Mouse (Mus musculus) kidney, embryonic 15.5 days (tissue): ENCODE measurements around the gene Nadk2. TPM values are rescaled to one million over a fixed set of nuclear protein-coding genes. Genes with fewer than 3 reads are reported as not detected.
A peak's percentile ranks its signal among the peaks of the same experiment; 100 is the strongest.

Experiments used
- ATAC-seq: fragments of 200-750 bp; cut with Nextera tagmentation; replicated peaks from 2 replicates; pipeline ENCODE4 v1.8.0; 2017; ENCODE audit warnings: moderate TSS enrichment; ENCODE audit not compliant: low FRiP score
- H3K27ac ChIP-seq: fragments of 300-500 bp; sonication (generic); 2 replicates; pipeline ENCODE4 v1.5.1; 2015; ENCODE audit warnings: mild to moderate bottlenecking, inconsistent platforms
- H3K27me3 ChIP-seq: fragments of 300-500 bp; sonication (generic); 2 replicates; pipeline ENCODE4 v1.6.1; 2015; ENCODE audit warnings: inconsistent platforms
- H3K36me3 ChIP-seq: fragments of 300-500 bp; sonication (generic); 2 replicates; pipeline ENCODE4 v1.6.1; 2015; ENCODE audit warnings: inconsistent platforms
- H3K4me1 ChIP-seq: fragments of 300-500 bp; sonication (generic); 2 replicates; pipeline ENCODE4 v1.6.1; 2015; ENCODE audit warnings: inconsistent platforms
- H3K4me2 ChIP-seq: fragments of 300-500 bp; sonication (generic); 2 replicates; pipeline ENCODE4 v1.6.1; 2015; ENCODE audit warnings: moderate library complexity, mild to moderate bottlenecking, inconsistent platforms
- H3K4me3 ChIP-seq: fragments of 300-500 bp; sonication (generic); replicated peaks from 2 replicates; pipeline ENCODE4 v1.5.1; 2015; ENCODE audit warnings: mild to moderate bottlenecking, inconsistent platforms
- H3K9ac ChIP-seq: fragments of 300-500 bp; sonication (generic); 2 replicates; pipeline ENCODE4 v1.6.1; 2015; ENCODE audit warnings: mild to moderate bottlenecking, inconsistent platforms
- H3K9me3 ChIP-seq: fragments of 300-500 bp; sonication (generic); replicated peaks from 2 replicates; pipeline ENCODE4 v1.6.1; 2016; ENCODE audit warnings: inconsistent platforms
- WGBS: fragments of 180-500 bp; shearing (Covaris S2); methylation state at CpG from one replicate; pipeline ENCODE4 v1.1.7; 2015; ENCODE audit warnings: mixed read lengths; 5-methylcytosine and 5-hydroxymethylcytosine counted together
- polyA plus RNA-seq: library from polyadenylated mRNA; unstranded; fragments of >200 nt; fragmentation: Nextera tagmentation; extraction: Ambion mirVana; gene quantifications from 2 replicates; pipeline ENCODE4 v1.2.1, GENCODE M21; 2015

The Nadk2 gene
- polyA plus RNA-seq, 1 experiment from 2014 or later = 27.0 TPM

DNA sequence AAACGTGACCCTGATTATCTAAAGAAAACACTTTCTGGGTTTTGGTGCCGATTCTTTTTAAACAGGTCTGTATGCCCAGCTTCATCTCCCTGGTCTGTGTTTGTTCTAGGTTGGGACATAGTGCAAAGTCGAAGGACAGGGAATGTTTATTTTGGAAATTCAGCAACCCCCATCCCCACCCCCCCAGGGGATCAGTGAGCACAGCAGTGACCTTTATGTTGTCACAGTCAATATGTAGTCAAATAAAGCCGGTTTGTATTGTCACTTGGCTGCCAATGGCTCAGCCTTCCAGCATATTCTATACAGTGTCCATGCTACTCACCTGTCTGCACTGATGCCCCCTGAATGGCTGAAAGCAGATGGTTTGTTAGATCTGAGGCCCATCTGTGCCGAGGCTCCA is 43.5 kb downstream of the Nadk2 start:
- Histone ChIP-seq H3K4me3 (no peak overlapping the region), H3K36me3 (peaks cover 91% of the 10 kb centered on the region), H3K27me3 (no peaks in the 10 kb centered on the region), H3K9ac (no peak overlapping the region), H3K27ac (no peak overlapping the region), H3K4me1 (no peaks in the 10 kb centered on the region), H3K4me2 (no peak overlapping the region), H3K9me3 (no peaks in the 10 kb centered on the region)
- 67% methylated on average over 5 of the region's 5 CpGs for WGBS
- ATAC-seq = 0 out of 2 replicates have a peak, but pooled peaks have one; percentile 9

DNA sequence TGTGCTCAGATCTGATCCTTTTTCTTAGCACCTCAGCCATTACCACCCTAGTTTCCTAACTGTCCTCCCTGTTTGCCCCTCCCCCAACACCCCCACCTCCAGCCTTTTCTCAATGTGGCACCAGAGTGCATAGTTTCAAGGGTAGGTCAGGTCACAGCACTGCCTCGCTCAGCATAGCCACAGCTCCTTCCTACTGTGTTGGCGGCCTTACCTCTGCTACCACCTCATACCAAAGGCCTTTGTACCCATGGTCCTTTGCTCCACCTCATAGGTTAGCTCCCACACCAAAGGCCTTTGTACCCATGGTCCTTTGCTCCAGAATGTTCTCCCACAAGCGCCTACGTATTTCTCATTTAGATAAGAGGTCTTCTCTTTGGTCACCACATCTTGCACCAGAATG is 47.8 kb downstream of the Nadk2 start:
- H3K9me3 ChIP-seq = no peaks in the 10 kb centered on the region
- H3K9ac ChIP-seq = no peak overlapping the region
- no peaks in the 10 kb centered on the region for H3K4me1 ChIP-seq
- H3K27me3 ChIP-seq = no peaks in the 10 kb centered on the region
- WGBS = 89% methylated on average over 4 of the region's 4 CpGs
- ATAC-seq = no peak
- H3K36me3 ChIP-seq = peaks cover 99% of the 10 kb centered on the region
- no peak overlapping the region for H3K27ac ChIP-seq
- no peak overlapping the region for H3K4me3 ChIP-seq
- no peak overlapping the region for H3K4me2 ChIP-seq

DNA sequence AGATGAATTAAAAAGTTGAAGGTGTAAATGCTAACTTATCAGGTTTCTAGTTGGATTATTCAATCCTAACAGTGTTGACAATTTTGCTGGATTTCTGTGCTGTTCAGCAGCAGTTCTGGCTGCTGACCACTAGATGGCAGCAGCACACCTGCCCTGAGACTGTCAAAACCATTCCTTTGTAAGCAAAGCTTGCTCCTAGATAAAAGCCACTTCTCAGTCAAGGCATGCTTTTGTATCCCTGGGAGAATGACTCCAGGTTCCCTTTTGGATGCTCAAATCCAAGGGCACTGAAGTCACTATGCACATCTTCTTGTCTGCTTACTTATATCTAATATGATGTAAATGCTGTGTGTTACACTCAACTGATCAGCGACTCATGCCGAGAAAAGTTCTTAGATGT is 49.0 kb downstream of the Nadk2 start:
- no peaks in the 10 kb centered on the region for H3K4me1 ChIP-seq
- no peaks in the 10 kb centered on the region for H3K27me3 ChIP-seq
- no peak overlapping the region for H3K4me3 ChIP-seq
- peaks cover 99% of the 10 kb centered on the region for H3K36me3 ChIP-seq
- 95% methylated on average over 2 of the region's 2 CpGs for WGBS
- no peak overlapping the region for H3K9ac ChIP-seq
- H3K9me3 ChIP-seq = no peaks in the 10 kb centered on the region
- no peak overlapping the region for H3K27ac ChIP-seq
- no peak for ATAC-seq
- no peak overlapping the region for H3K4me2 ChIP-seq

DNA sequence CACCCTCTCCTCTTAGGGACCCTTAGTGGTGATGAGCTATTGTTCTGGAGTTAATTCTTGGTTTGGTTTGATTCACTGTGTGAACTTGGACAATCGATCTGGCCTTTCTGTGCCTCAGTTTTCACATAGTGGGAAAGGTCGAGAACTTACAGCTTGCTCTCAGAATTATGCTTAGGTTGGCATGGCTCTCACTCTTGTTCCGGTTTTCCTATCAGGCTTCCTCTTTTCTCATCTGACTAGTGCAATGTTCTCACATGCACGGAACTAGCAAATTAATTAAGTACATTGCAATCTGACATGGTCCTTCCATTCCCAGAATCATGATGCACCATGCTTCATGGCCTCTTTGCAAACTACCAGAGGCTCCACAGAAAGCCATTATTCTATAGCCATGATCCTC is 51.9 kb downstream of the Nadk2 start:
- H3K36me3 ChIP-seq = peaks cover 91% of the 10 kb centered on the region
- no peak overlapping the region for H3K27ac ChIP-seq
- no peaks in the 10 kb centered on the region for H3K4me1 ChIP-seq
- H3K4me3 ChIP-seq = no peak overlapping the region
- no peaks in the 10 kb centered on the region for H3K9me3 ChIP-seq
- no peaks in the 10 kb centered on the region for H3K27me3 ChIP-seq
- H3K9ac ChIP-seq = no peak overlapping the region
- H3K4me2 ChIP-seq = no peak overlapping the region
- ATAC-seq = no peak
- WGBS = 90% methylated on average over 4 of the region's 4 CpGs

DNA sequence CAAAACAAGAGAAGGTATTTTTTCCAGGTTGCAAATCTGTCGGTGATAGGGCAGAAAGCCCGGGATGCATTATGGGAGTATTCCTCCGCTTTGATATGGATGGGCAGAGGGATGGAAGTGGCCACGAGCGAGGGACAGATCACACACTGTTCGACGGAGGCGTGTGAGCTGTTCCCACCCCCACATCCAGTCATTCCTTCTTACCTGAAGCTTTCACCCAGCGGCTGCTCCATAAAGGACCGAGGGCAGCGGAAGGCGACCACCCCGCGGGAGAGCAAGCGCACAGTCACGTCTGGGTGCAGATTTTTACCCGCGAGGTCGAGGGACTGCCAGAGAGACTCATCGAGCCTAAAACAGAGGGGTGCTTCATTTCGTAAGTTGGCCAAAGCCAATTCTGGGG is 53.8 kb downstream of the Nadk2 start:
- no peak for ATAC-seq
- WGBS = 92% methylated on average over 21 of the region's 21 CpGs
- Histone ChIP-seq H3K4me2 (no peak overlapping the region), H3K9ac (no peak overlapping the region), H3K36me3 (peaks cover 87% of the 10 kb centered on the region), H3K9me3 (no peaks in the 10 kb centered on the region), H3K4me3 (no peak overlapping the region), H3K4me1 (no peaks in the 10 kb centered on the region), H3K27ac (no peak overlapping the region), H3K27me3 (no peaks in the 10 kb centered on the region)

DNA sequence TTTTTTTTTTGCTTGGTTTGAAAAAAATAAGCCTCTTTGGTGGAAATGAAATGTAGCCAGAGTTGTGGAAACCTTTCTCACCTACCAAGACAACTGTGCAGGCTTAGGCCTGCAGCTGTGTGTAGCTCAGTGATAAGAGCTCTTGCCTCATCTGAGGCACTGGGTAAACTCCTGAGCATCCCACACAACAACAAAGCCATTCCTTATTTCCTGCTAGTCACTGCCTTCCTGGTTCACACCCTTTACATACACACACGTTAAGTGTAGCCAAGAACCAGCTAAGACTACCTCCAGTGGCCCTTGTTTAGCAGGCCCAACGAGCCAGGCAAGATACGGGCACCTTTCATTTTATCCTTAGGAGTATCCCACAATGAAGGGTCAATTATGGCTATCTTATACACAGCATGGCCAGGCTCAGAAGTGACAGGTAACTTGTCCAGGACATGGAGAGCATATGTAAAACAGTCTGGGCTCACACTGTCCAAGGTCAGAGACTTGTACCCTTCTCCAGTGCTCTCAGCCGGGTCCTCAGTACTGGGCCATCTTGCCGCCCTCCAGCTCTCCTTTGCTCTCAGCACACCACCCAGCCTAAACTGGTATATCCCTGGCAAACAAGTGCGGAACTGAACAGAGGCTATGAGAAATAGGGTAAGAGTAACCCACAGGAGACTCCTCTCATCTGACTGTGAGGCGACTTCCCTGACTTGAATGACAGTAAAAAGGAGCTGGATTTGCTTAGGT is 56.2 kb downstream of the Nadk2 start:
- Histone ChIP-seq H3K27ac (no peak overlapping the region), H3K36me3 (peaks cover 82% of the 10 kb centered on the region), H3K27me3 (no peaks in the 10 kb centered on the region), H3K9me3 (no peaks in the 10 kb centered on the region), H3K4me2 (no peak overlapping the region), H3K4me1 (0 out of 2 replicates have a peak, but pooled peaks cover 2% of the 10 kb centered on the region), H3K4me3 (no peak overlapping the region), H3K9ac (no peak overlapping the region)
- 88% methylated on average over 7 of the region's 7 CpGs for WGBS
- no peak for ATAC-seq

DNA sequence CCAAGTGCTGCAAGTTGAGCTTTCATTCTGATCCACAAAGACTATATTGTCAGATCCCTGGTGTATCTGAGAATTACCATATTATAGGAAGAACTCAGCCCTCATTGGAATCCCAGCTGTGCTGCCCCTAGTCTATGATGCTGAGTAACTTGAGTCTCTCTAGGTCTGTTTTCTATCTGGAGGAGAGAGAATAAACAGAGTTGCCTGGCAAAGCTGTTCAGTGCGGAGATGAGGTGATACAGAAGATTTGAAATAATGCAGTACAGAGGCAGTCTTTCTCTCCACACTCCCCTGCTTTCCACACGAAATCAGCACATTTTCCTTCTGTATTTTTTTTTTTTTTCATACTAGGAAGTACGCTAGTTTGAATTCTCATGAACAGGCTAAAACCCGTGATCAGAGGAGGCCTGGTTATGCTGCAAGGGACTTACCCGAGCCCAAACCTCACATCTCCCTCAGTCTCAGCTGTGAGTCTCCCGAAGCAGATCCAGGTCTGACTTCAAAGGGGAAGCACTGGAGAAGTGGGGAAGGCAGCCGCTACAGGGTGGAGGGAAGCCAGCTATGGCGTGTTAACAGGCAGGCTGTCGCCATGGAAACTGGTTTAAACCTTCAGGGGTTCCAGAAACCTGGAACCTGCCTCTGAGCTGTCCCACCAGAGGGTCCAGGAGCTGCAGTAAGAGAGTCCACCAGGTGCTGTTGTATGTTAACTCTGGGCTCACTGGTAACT is 59.9 kb downstream of the Nadk2 start:
- no peak; the same call in 1 of the 2 replicates for ATAC-seq
- peaks cover 80% of the 10 kb centered on the region for H3K36me3 ChIP-seq
- no peaks in the 10 kb centered on the region for H3K9me3 ChIP-seq
- H3K4me1 ChIP-seq = peaks cover 15% of the 10 kb centered on the region; the same call in 1 of the 2 replicates
- no peaks in the 10 kb centered on the region for H3K27me3 ChIP-seq
- H3K4me2 ChIP-seq = no peak overlapping the region
- WGBS = 77% methylated on average over 9 of the region's 9 CpGs
- peak overlapping the region; percentile 3; the same call in 1 of the 2 replicates for H3K27ac ChIP-seq
- H3K4me3 ChIP-seq = no peak overlapping the region
- H3K9ac ChIP-seq = no peak overlapping the region

DNA sequence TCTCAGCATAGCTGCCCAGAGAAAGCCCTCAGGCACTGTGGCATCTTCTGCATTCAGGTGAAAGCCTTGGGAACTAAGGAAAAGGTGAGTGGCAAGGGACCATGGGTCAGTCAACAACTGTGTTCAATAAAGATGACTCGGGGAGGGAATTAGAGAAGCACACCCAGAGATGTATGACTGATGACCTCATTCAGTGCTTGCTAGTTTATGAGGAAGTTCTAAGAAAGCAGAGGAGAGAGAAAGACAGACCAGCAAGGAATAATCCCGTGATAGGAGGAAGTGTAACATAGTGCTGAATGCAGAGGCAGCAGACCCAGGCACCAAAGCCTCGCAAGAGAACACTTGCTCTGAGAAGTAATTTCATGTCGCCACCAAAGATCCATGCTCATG is 60.4 kb downstream of the Nadk2 start:
- ATAC-seq = no peak; the same call in 1 of the 2 replicates
- peaks cover 15% of the 10 kb centered on the region; the same call in 1 of the 2 replicates for H3K4me1 ChIP-seq
- 76% methylated on average over 4 of the region's 4 CpGs for WGBS
- H3K9ac ChIP-seq = no peak overlapping the region
- peaks cover 80% of the 10 kb centered on the region for H3K36me3 ChIP-seq
- H3K4me3 ChIP-seq = no peak overlapping the region
- peak overlapping the region; percentile 3; the same call in 1 of the 2 replicates for H3K27ac ChIP-seq
- no peaks in the 10 kb centered on the region for H3K9me3 ChIP-seq
- H3K27me3 ChIP-seq = no peaks in the 10 kb centered on the region
- no peak overlapping the region for H3K4me2 ChIP-seq

DNA sequence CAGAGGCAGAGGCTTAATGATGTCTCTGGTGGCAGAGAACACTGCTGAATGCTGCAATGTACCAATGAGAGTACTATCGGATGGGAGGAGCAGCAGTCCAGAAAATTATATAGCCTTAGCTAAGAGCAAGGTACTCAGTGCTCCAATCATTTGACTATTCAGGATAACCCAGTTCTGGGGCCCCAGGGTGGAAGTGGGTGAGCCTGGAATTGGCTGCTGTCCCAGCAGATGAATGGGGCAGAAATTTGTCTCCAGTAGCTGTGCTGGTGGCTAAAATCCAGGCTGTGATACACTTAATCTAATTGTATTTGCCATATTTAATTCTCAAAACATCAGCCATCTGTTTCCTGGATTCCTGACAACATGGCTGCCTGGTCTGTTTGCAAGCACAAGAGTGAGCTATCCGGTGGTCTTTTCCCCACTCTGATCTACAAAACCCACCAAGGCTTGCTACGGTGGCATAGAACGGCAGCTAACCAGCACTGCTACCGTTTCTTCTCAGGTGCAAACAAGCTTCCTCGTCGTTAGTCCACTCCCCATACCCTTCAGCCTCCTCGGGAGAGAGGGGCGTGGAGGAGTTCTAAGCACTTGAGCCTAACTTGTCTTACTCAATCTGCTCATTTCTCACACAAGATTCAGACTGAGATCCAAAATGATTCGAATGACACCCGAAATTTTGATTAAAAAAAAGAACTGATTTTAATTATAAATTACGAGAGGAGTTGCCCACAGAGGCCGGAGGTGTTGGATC is 61.8 kb downstream of the Nadk2 start:
- Histone ChIP-seq H3K27me3 (no peaks in the 10 kb centered on the region), H3K4me2 (no peak overlapping the region), H3K9ac (no peak overlapping the region), H3K9me3 (no peaks in the 10 kb centered on the region), H3K27ac (no peak overlapping the region), H3K36me3 (peaks cover 81% of the 10 kb centered on the region), H3K4me1 (peaks cover 16% of the 10 kb centered on the region; the same call in 1 of the 2 replicates), H3K4me3 (no peak overlapping the region)
- ATAC-seq = no peak
- WGBS = 79% methylated on average over 13 of the region's 13 CpGs

DNA sequence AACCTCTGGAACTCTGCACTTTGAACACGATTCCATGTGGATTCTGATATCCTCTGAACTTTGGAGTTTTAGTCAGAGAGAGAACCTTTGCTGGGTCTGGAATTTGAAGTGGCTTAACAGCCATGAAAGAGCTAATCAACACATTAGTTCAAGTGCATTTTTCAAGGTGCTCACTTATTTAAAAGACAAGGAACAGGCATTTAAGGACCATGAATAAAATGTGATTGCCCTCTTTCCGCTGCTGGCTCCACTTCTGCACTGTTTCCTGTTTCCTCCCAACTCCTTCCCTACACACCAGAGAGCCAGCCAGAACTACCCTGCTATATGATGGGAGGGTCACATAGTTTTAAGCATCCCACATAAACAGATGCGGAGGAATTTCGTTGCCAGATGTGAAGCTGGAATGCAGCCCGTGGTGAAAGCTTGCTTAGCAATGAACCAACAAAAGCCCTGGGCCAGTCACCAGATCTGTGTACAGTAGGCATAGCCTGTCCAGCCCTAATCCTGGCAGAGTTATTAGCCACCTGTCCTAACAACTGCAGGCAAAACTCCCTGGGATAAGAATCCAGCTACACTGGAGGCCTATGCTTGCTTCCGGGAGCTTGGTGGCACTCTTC is 63.9 kb downstream of the Nadk2 start:
- WGBS = 62% methylated on average over 6 of the region's 6 CpGs
- Histone ChIP-seq H3K27ac (peak overlapping the region; percentile 42; the same call in 1 of the 2 replicates), H3K36me3 (peaks cover 70% of the 10 kb centered on the region), H3K4me1 (peaks cover 19% of the 10 kb centered on the region), H3K9me3 (no peaks in the 10 kb centered on the region), H3K4me2 (no peak overlapping the region), H3K27me3 (no peaks in the 10 kb centered on the region), H3K4me3 (no peak overlapping the region), H3K9ac (no peak overlapping the region)
- no peak for ATAC-seq

DNA sequence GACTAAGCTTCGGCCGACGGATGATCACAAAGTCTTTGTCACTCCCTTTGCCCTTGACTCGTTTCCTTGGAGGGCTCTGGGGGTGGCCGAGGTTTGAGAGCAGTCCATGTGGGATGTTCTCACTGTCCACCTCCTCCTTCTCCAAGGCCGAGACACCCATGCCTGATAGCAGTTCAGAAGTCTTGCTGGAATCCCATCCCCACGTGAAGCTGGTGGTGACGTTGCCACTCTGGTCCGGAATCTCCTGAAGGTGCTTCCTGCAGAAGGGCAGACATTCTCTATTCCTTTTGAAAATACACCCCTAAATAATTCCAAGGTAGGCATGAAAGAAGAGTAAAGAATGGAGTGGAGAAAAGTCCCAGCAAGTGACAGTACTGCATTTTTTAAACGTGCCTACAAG is 68.4 kb downstream of the Nadk2 start:
- no peaks in the 10 kb centered on the region for H3K9me3 ChIP-seq
- peak overlapping the region; percentile 94 for H3K4me3 ChIP-seq
- H3K27me3 ChIP-seq = no peaks in the 10 kb centered on the region
- peak overlapping the region; percentile 60 for H3K9ac ChIP-seq
- ATAC-seq = no peak
- peak overlapping the region; percentile 57; the same call in 1 of the 2 replicates for H3K27ac ChIP-seq
- peak overlapping the region; percentile 60 for H3K4me2 ChIP-seq
- H3K36me3 ChIP-seq = peaks cover 36% of the 10 kb centered on the region
- whole genome bisulfite sequencing = 15% methylated on average over 10 of the region's 10 CpGs
- peaks cover 15% of the 10 kb centered on the region for H3K4me1 ChIP-seq
